Mouse (Mus musculus) 3T3-L1 (cell line): ENCODE data around the gene Frmd8.
"Not testable (repeated sequence)": the region's sequence is repeated elsewhere in the genome, so short reads cannot be mapped to it uniquely, and the experiment has no call there.

Experiments
- DNase-seq: peaks from one replicate; pipeline ENCODE4 v3.0.0-alpha.2; 2015; ENCODE audit warnings: low read depth, low spot score

The Frmd8 gene

GRCm38 (mm10) chr19:5885838-5886237, 10.8 kb upstream of the Frmd8 start:
- peak; percentile 58 for DNase-seq

- no peak for DNase-seq
Observed at GRCm38 (mm10) chr19:5883935-5884334, 8.9 kb upstream of the Frmd8 start.

GRCm38 (mm10) chr19:5882079-5882478, 7.0 kb upstream of the Frmd8 start:
- not testable (repeated sequence) for DNase-seq

- DNase-seq, result no peak
Observed at GRCm38 (mm10) chr19:5881155-5881554, 6.1 kb upstream of the Frmd8 start.

- DNase-seq, result no peak
Observed at GRCm38 (mm10) chr19:5879735-5880134, 4.7 kb upstream of the Frmd8 start.

GRCm38 (mm10) chr19:5878916-5879315, 3.8 kb upstream of the Frmd8 start:
- no peak for DNase-seq

- DNase-seq, result no peak
Observed at GRCm38 (mm10) chr19:5878362-5878722, 3.3 kb upstream of the Frmd8 start.

- DNase-seq, result peak; percentile 99
Observed at GRCm38 (mm10) chr19:5877618-5878361, 2.7 kb upstream of the Frmd8 start, which contains the start of gene Slc25a45. TSS of gene Slc25a45 (plus strand) at chr19:5877808.

GRCm38 (mm10) chr19:5874391-5874968, 594 bp downstream of the Frmd8 start:
- DNase-seq, result peak; percentile 17

- no peak for DNase-seq
Observed at GRCm38 (mm10) chr19:5872931-5873556, 2.0 kb downstream of the Frmd8 start.

GRCm38 (mm10) chr19:5872528-5872927, 2.5 kb downstream of the Frmd8 start:
- no peak for DNase-seq

- no peak for DNase-seq
Observed at GRCm38 (mm10) chr19:5871683-5872082, 3.4 kb downstream of the Frmd8 start.

- peak; percentile 55 for DNase-seq
Observed at GRCm38 (mm10) chr19:5871273-5871672, 3.8 kb downstream of the Frmd8 start.

GRCm38 (mm10) chr19:5868096-5868495, 7.0 kb downstream of the Frmd8 start:
- DNase-seq, result no peak

GRCm38 (mm10) chr19:5864710-5865398, 10.2 kb downstream of the Frmd8 start:
- no peak for DNase-seq

GRCm38 (mm10) chr19:5863776-5864175, 11.3 kb downstream of the Frmd8 start:
- DNase-seq, result no peak

- DNase-seq, result peak; percentile 19
Observed at GRCm38 (mm10) chr19:5862335-5863085, 12.6 kb downstream of the Frmd8 start.

GRCm38 (mm10) chr19:5856604-5857003, 18.5 kb downstream of the Frmd8 start:
- no peak for DNase-seq

GRCm38 (mm10) chr19:5852035-5852722, 22.9 kb downstream of the Frmd8 start:
- no peak for DNase-seq

- peak; percentile 95 for DNase-seq
Observed at GRCm38 (mm10) chr19:5851481-5851971, 23.5 kb downstream of the Frmd8 start.

- DNase-seq, result no peak
Observed at GRCm38 (mm10) chr19:5850860-5851259, 24.2 kb downstream of the Frmd8 start.
